Mouse (Mus musculus) forebrain, embryonic 12.5 days (tissue): ENCODE results near the gene Dscam. TPM values are rescaled to one million over a fixed set of nuclear protein-coding genes. Genes with fewer than 3 reads are reported as not detected.

Experiments
- ATAC-seq: fragments of 200-750 bp; cut with Nextera tagmentation; 2 replicates; pipeline ENCODE4 v1.8.0; 2017; ENCODE audit warnings: moderate TSS enrichment; ENCODE audit not compliant: low FRiP score
- H3K27ac ChIP-seq: fragments of 300-500 bp; sonication (generic); 2 replicates; pipeline ENCODE4 v1.5.1; 2016; ENCODE audit warnings: mild to moderate bottlenecking
- H3K27me3 ChIP-seq: fragments of 300-500 bp; sonication (generic); 2 replicates; pipeline ENCODE4 v1.6.1; 2016; ENCODE audit warnings: mild to moderate bottlenecking
- H3K36me3 ChIP-seq: fragments of 300-500 bp; sonication (generic); replicated peaks from 2 replicates; pipeline ENCODE4 v1.6.1; 2016; ENCODE audit warnings: mild to moderate bottlenecking
- H3K4me1 ChIP-seq: fragments of 300-500 bp; sonication (generic); 2 replicates; pipeline ENCODE4 v1.6.1; 2016
- H3K4me2 ChIP-seq: fragments of 300-500 bp; sonication (generic); 2 replicates; pipeline ENCODE4 v1.6.1; 2016; ENCODE audit warnings: mild to moderate bottlenecking, moderate library complexity
- H3K4me3 ChIP-seq: fragments of 300-500 bp; sonication (generic); replicated peaks from 2 replicates; pipeline ENCODE4 v1.5.1; 2016; ENCODE audit warnings: mild to moderate bottlenecking
- H3K9ac ChIP-seq: fragments of 300-500 bp; sonication (generic); 2 replicates; pipeline ENCODE4 v1.6.1; 2016; ENCODE audit warnings: mild to moderate bottlenecking
- H3K9me3 ChIP-seq: fragments of 300-500 bp; sonication (generic); 2 replicates; pipeline ENCODE4 v1.6.1; 2016
- WGBS: fragments of 180-500 bp; shearing (Covaris S2); methylation state at CpG from one replicate; pipeline ENCODE4 v1.1.7; 2016; 5-methylcytosine and 5-hydroxymethylcytosine counted together
- polyA plus RNA-seq: library from polyadenylated mRNA; unstranded; fragments of >200 nt; fragmentation: Nextera tagmentation; extraction: Ambion mirVana; gene quantifications from 2 replicates; pipeline ENCODE4 v1.2.1, GENCODE M21; 2016

Gene Dscam
- polyA plus RNA-seq, 1 experiment from 2014 or later = 2.6 TPM

DNA sequence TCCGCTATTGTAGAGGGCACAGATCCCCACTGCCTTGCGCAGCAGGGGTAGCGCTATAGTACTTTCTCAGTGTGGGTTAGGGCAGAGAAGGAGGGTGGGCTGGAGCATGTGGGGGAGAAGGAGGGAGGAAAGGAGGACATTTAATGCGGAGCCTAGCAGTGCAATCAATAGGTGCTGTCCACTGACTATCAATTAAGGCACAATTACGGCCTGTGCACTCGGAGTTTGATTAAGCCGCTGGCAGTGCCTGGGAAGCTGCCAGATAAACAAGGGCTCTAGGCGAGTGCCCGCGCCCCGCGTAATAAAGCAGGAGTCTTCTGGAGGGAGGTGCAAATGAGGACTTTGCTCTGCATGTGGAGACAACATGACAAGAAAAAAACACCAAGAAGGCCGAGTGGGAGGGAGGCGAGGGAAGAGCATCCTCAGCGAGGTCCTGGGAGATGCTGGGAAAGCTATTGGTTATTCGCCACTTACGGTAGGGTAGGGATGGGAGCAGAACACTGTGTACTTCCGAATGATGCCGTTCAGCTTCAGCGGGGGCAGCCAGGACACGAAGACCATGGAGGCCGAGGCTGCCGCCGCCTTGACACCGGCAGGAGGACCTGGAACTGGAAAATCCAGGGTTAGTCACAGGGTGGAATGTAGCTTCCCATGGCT is 497.2 kb downstream of the Dscam start:
- peaks cover 11% of the 10 kb centered on the region; the same call in 1 of the 2 replicates for H3K4me1 ChIP-seq
- no peak overlapping the region for H3K9ac ChIP-seq
- H3K9me3 ChIP-seq = no peaks in the 10 kb centered on the region
- 52% methylated on average over 25 of the region's 25 CpGs for WGBS
- H3K27ac ChIP-seq = peak overlapping the region; percentile 36; the same call in 1 of the 2 replicates
- H3K36me3 ChIP-seq = no peaks in the 10 kb centered on the region
- peak; percentile 86 for ATAC-seq
- H3K27me3 ChIP-seq = no peaks in the 10 kb centered on the region; the same call in 1 of the 2 replicates
- H3K4me2 ChIP-seq = peak overlapping the region; percentile 17
- no peak overlapping the region for H3K4me3 ChIP-seq

DNA sequence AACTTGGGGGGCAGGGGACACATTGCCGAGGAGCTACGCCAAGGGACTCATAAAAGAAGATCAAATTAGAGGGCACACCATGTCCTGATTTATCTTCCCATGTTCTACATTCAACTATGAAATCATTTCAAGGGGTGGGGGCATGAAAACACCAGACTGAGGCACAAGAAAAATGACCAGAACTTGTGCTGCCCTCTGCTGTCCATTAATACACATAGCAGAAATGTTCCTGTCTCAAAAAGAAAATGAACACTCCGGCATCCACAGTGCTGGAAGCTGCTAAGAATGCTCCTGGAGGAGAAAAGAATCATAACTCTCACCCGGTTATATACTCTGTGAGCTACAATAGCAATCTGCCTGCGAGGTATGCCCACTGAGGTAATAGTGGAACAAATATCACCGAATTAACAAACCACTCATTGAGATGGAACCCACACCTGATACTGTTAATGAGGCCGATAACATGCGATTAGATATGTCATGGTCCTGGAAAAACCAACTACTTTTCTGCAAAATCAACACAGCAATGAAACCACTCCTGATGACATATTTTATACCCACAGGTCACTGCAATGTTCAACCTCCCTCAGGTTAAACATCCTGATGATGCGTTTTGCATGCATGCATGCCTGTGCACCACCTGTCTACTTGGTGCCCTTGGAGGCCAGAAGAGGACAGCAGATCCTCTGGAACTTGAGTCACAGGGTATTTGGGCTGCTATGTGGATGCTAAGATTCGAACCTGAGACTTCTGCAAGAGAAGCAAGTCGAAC is 498.8 kb downstream of the Dscam start:
- Histone ChIP-seq H3K36me3 (no peaks in the 10 kb centered on the region), H3K9me3 (no peaks in the 10 kb centered on the region), H3K9ac (no peak overlapping the region), H3K4me2 (no peak overlapping the region), H3K27me3 (no peaks in the 10 kb centered on the region; the same call in 1 of the 2 replicates), H3K4me1 (peaks cover 11% of the 10 kb centered on the region; the same call in 1 of the 2 replicates), H3K27ac (no peak overlapping the region), H3K4me3 (no peak overlapping the region)
- 67% methylated on average over 11 of the region's 11 CpGs for WGBS
- no peak for ATAC-seq

DNA sequence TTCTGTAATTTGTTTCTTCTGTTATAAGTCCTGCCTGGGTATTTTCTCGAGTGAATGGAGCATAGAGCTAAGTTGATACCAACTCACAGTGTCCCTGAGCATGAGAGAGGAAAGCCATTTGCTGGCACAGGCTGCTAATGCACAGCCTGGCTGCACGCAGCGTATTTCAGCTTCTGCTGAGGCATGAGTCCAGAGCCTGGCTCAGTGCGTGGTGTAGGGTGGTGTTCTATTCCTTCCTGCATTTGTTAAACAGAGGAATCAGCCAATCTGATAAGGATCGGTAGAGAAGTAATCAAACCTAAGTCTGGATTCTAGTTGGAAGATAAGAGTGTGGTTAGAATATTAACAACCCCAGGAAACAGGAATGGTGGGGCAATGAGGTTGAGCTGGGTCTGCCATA is 500.8 kb downstream of the Dscam start:
- H3K36me3 ChIP-seq = no peaks in the 10 kb centered on the region
- 85% methylated on average over 5 of the region's 5 CpGs for WGBS
- no peak for ATAC-seq
- H3K4me3 ChIP-seq = no peak overlapping the region
- no peaks in the 10 kb centered on the region for H3K9me3 ChIP-seq
- H3K27me3 ChIP-seq = no peaks in the 10 kb centered on the region; the same call in 1 of the 2 replicates
- H3K4me1 ChIP-seq = peaks cover 11% of the 10 kb centered on the region; the same call in 1 of the 2 replicates
- H3K4me2 ChIP-seq = no peak overlapping the region
- H3K9ac ChIP-seq = no peak overlapping the region
- no peak overlapping the region for H3K27ac ChIP-seq

DNA sequence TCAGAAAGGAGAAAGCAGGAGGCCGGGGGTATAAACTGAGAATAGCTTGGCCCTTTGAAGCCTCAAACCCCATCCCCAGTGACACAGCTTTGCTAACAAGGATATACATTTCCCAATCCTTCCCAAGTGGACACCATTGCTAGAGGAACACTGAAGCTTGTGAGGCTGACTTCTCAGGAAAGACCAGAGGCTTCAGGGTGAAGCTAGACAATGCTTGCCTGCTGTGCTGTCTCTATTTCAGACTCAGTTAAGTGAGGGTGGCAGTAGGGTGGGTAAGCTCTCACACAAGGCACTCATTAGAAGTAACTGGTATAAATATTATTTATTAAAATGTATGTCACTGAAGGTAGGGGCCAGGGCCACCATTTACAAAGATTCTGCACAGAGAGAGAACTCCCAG is 502.1 kb downstream of the Dscam start:
- 88% methylated on average over 1 of the region's 1 CpGs for WGBS
- Histone ChIP-seq H3K27me3 (no peaks in the 10 kb centered on the region; the same call in 1 of the 2 replicates), H3K36me3 (no peaks in the 10 kb centered on the region), H3K9me3 (no peaks in the 10 kb centered on the region), H3K27ac (no peak overlapping the region), H3K4me3 (no peak overlapping the region), H3K4me1 (peaks cover 5% of the 10 kb centered on the region; the same call in 1 of the 2 replicates), H3K9ac (no peak overlapping the region), H3K4me2 (no peak overlapping the region)
- ATAC-seq = no peak

DNA sequence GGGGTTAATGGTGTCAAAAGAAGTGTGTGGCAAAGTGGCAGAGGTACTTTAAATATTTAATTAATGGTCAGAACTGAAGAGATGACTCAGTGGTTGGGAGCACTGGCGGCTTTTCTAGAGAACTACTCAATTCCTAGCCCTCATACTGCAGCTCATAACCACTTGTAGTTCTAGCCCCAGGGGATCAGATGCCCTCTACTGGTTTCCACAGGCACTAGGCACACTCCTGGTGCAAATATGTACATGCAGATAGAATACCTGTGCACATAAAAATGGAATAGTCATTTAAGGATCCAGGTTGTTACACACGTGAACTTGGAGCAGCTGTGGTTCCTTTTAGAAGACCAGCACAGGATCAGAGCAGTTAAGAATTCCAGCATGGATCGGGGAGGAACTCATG is 509.5 kb downstream of the Dscam start:
- ATAC-seq = no peak
- H3K9me3 ChIP-seq = no peaks in the 10 kb centered on the region
- H3K9ac ChIP-seq = no peak overlapping the region
- WGBS = 88% methylated on average over 3 of the region's 3 CpGs
- no peak overlapping the region for H3K4me2 ChIP-seq
- H3K27ac ChIP-seq = no peak overlapping the region
- H3K27me3 ChIP-seq = no peaks in the 10 kb centered on the region
- H3K36me3 ChIP-seq = no peaks in the 10 kb centered on the region
- H3K4me3 ChIP-seq = no peak overlapping the region
- H3K4me1 ChIP-seq = no peaks in the 10 kb centered on the region

DNA sequence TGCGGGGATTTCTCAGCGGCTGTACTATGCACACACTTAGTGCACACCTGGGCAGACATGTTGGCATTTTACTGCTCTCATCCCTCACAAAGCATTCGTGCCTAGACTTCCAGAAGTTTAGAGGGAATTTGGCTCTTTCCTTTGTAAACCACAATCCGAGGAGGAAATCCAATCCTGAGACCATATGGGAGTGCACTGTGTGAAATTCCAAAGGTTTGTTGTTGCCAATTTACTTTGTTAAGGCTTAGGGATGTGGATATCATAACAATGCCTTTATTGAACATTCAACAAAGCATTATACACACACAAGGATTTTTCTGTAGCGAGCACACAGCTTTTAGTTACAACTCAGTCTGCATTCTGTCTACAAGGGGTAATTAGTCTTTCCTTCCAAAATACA is 511.3 kb downstream of the Dscam start:
- H3K4me3 ChIP-seq = no peak overlapping the region
- no peak for ATAC-seq
- H3K27ac ChIP-seq = no peak overlapping the region
- H3K4me2 ChIP-seq = no peak overlapping the region
- no peaks in the 10 kb centered on the region for H3K36me3 ChIP-seq
- no peak overlapping the region for H3K9ac ChIP-seq
- no peaks in the 10 kb centered on the region for H3K27me3 ChIP-seq
- H3K9me3 ChIP-seq = no peaks in the 10 kb centered on the region
- no peaks in the 10 kb centered on the region for H3K4me1 ChIP-seq
- WGBS = 61% methylated on average over 5 of the region's 5 CpGs

DNA sequence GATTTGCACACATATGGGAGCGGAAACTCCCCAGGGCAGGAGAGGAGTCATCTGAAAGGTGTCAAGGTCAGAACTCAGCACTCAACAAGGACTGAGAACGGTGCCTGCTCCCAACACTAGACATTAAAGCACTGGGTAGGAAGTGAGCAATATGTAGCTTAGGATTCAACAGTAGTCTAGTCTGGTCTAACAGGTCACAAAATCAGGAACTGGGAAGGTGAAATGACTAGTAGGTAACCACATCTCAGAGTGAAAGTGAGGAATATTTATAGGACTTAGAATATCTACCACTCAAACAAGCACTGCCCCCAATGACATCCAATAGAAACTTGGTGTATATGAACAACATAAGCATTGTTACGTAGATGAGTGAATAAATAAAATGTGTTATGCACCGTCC is 515.0 kb downstream of the Dscam start:
- no peak overlapping the region for H3K4me2 ChIP-seq
- no peak overlapping the region for H3K9ac ChIP-seq
- WGBS = 93% methylated on average over 4 of the region's 4 CpGs
- H3K36me3 ChIP-seq = no peaks in the 10 kb centered on the region
- H3K27ac ChIP-seq = no peak overlapping the region
- H3K27me3 ChIP-seq = no peaks in the 10 kb centered on the region
- no peaks in the 10 kb centered on the region for H3K4me1 ChIP-seq
- no peaks in the 10 kb centered on the region for H3K9me3 ChIP-seq
- H3K4me3 ChIP-seq = no peak overlapping the region
- ATAC-seq = no peak

DNA sequence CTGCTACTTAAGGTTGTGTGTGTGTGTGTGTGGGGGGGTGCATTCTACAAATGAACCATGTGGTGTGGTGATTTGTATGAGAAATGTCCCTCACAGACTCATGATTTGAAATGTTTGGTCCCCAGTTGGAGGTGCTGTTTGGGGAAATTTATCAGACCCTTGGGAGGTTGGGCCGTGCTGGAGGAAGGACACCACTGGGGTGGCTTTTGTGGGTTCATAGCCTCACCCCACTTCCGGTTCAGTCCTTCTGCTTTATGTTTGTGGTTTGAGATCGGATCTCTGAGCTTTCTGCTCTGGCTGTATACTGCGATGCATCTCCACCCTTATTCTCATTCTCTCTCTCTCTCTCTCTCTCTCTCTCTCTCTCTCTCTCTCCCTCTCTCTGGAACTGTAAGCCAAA is 516.5 kb downstream of the Dscam start:
- Histone ChIP-seq H3K4me2 (no peak overlapping the region), H3K36me3 (no peaks in the 10 kb centered on the region), H3K9me3 (no peaks in the 10 kb centered on the region), H3K4me3 (no peak overlapping the region), H3K9ac (no peak overlapping the region), H3K27me3 (no peaks in the 10 kb centered on the region), H3K4me1 (no peaks in the 10 kb centered on the region), H3K27ac (no peak overlapping the region)
- ATAC-seq = no peak
- WGBS = 91% methylated on average over 4 of the region's 4 CpGs

DNA sequence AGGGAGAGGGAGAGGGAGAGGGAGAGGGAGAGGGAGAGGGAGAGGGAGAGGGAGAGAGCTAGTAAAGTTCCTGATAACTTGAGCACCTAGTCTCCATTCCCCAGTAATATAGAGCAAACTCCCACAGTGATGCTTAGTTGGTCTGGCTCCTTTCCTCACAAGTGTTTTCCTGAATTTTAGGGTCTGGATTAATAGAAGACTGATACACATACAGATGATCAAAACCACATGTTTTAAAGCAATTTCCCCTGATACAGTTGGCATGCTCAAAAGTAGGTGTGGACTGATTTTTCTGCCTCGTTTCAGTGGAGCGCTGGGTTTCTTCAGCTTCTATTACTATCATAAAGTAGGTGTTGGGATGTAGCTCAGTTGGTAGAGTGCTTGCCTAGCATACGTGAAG is 519.1 kb downstream of the Dscam start:
- no peak overlapping the region for H3K4me2 ChIP-seq
- no peaks in the 10 kb centered on the region for H3K4me1 ChIP-seq
- H3K27me3 ChIP-seq = no peaks in the 10 kb centered on the region
- no peak overlapping the region for H3K27ac ChIP-seq
- ATAC-seq = no peak
- H3K4me3 ChIP-seq = no peak overlapping the region
- H3K9ac ChIP-seq = no peak overlapping the region
- H3K9me3 ChIP-seq = no peaks in the 10 kb centered on the region
- 91% methylated on average over 3 of the region's 3 CpGs for WGBS
- no peaks in the 10 kb centered on the region for H3K36me3 ChIP-seq

DNA sequence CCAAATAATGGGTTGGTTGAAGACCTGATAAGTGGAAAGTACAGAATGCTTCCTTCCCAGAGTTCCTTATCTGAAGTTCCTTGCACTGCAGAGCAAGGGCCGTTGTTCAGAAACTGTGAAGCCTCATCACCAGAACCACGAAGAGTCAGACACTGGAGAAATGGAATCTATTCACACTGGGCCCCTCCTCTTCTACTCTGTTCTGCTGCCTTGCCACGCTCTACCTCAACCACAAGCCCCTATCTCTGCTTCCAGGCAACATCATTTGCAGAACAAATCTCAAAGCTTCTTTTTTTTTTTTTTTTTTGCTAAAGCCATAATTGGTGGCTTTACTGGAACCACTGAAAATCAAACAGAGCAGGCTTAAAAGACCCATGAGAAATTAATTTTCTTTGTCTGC is 530.5 kb downstream of the Dscam start:
- H3K36me3 ChIP-seq = no peaks in the 10 kb centered on the region
- no peak overlapping the region for H3K27ac ChIP-seq
- H3K4me3 ChIP-seq = no peak overlapping the region
- H3K4me2 ChIP-seq = no peak overlapping the region
- no peak overlapping the region for H3K9ac ChIP-seq
- H3K27me3 ChIP-seq = no peaks in the 10 kb centered on the region
- ATAC-seq = no peak
- H3K4me1 ChIP-seq = no peaks in the 10 kb centered on the region
- 73% methylated on average over 3 of the region's 3 CpGs for WGBS
- no peaks in the 10 kb centered on the region for H3K9me3 ChIP-seq

DNA sequence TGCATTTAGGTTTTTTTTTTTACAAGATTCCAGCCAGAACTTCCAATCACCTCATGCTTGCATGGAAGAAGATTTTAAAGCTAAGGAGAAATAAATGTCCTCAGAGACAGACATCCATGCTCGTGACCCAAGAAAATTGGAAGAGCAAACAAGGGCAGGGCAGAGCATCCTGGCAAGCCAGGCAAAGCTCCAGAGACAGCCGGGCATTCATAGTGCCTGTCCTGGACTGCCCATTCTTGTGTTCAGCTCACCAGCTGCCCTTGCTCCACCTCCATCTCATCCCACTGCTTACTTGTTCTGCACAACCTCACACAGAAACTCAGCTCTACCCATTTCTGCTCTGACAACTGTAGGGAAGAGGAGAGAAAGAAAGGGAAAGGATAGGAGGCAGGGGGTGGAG is 534.6 kb downstream of the Dscam start:
- Histone ChIP-seq H3K4me3 (no peak overlapping the region), H3K36me3 (no peaks in the 10 kb centered on the region), H3K9me3 (no peaks in the 10 kb centered on the region), H3K4me1 (no peaks in the 10 kb centered on the region), H3K27me3 (no peaks in the 10 kb centered on the region), H3K9ac (no peak overlapping the region), H3K4me2 (no peak overlapping the region), H3K27ac (no peak overlapping the region)
- WGBS = 85% methylated on average over 2 of the region's 2 CpGs
- ATAC-seq = no peak

DNA sequence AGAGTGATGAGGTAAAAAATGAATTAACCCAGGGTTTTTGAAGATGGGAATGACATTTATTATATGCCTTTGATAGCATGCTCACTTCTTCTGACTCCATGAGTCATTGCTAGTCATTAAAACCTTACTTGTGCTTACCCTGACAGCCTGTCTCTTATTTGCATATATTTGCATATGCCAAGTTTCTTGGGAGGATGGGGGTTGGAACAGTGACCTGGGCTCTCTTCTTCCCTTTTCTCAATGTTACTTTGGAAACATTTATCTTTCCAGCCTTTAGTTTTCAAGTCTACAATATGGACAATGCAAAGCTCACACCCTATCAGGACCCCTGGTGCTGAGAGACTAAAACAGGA is 535.8 kb downstream of the Dscam start:
- Histone ChIP-seq H3K27me3 (no peaks in the 10 kb centered on the region), H3K4me2 (no peak overlapping the region), H3K9ac (no peak overlapping the region), H3K9me3 (no peaks in the 10 kb centered on the region), H3K4me3 (no peak overlapping the region), H3K36me3 (no peaks in the 10 kb centered on the region), H3K27ac (no peak overlapping the region), H3K4me1 (no peaks in the 10 kb centered on the region)
- no peak for ATAC-seq
